Mouse (Mus musculus) bone marrow, adult 2 months (tissue): Measurements from ENCODE around the gene Nid2. TPM values are rescaled to one million over a fixed set of nuclear protein-coding genes. Genes with fewer than 3 reads are reported as not detected.
A peak's percentile ranks its signal among the peaks of the same experiment; 100 is the strongest.

Experiments
- H3K27ac ChIP-seq: fragments of 200-500 bp; 2 replicates; pipeline ENCODE4 v1.5.1; 2012; ENCODE audit warnings: low read depth, mild to moderate bottlenecking, control low read depth, inconsistent platforms, low read length; ENCODE audit not compliant: control insufficient read depth, poor library complexity, insufficient read depth
- H3K4me1 ChIP-seq: fragments of 200-500 bp; 2 replicates; pipeline ENCODE4 v1.6.1; 2011; ENCODE audit warnings: low read length; ENCODE audit not compliant: control insufficient read depth, insufficient read depth
- H3K4me3 ChIP-seq: fragments of 200-500 bp; replicated peaks from 2 replicates; pipeline ENCODE3; 2011; ENCODE audit warnings: mild to moderate bottlenecking, low read depth, low read length, control low read depth; ENCODE audit not compliant: control insufficient read depth
- CTCF ChIP-seq: fragments of 200-500 bp; IDR thresholded peaks from 2 replicates; pipeline ENCODE4 v1.5.1; 2011; ENCODE audit warnings: low read length, control low read depth; ENCODE audit not compliant: control insufficient read depth, insufficient read depth
- POLR2A ChIP-seq: fragments of 200-500 bp; IDR thresholded peaks from 2 replicates; pipeline ENCODE4 v1.6.1; 2011; ENCODE audit warnings: low read depth, mild to moderate bottlenecking, control low read depth, low read length, borderline replicate concordance; ENCODE audit not compliant: control insufficient read depth
- WGBS: fragments of 180-500 bp; shearing (Covaris S2); methylation state at CpG from one replicate; pipeline ENCODE4 v1.1.7; 2018; 5-methylcytosine and 5-hydroxymethylcytosine counted together
- polyA plus RNA-seq: library from polyadenylated mRNA; stranded (reverse); fragments of >200 nt; gene quantifications from 2 replicates; pipeline ENCODE4 v1.2.4, GENCODE M21; 2011; ENCODE audit warnings: low replicate concordance; ENCODE audit not compliant: missing spikeins, insufficient read depth, insufficient read length

Nid2 gene
- polyA plus RNA-seq, 1 experiment = 3.2 TPM

DNA sequence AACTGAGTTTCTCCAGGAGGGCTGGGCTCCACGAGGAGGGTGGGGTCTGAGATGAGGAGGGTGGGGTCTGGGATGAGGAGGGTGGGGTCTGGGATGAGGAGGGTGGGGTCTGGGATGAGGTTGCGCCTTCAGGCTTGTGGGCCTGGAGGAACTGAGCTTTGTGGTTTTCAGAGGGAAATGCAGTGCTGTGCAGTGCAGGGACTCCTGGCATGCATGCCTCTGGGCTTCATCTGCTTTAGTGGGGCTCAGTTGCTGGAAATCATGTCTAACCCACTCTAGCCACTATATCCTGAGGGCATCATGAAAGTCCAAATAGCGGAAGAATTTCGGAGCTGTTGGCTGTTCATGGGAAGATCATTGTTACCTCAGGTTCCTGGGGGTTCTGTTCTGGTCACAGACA is 52.2 kb downstream of the Nid2 start:
- WGBS = 26% methylated on average over 4 of the region's 4 CpGs
- Histone ChIP-seq H3K27ac (no peak overlapping the region), H3K4me1 (no peaks in the 10 kb centered on the region), H3K4me3 (no peak overlapping the region)
- TF ChIP-seq POLR2A (no peak), CTCF (no peak)

DNA sequence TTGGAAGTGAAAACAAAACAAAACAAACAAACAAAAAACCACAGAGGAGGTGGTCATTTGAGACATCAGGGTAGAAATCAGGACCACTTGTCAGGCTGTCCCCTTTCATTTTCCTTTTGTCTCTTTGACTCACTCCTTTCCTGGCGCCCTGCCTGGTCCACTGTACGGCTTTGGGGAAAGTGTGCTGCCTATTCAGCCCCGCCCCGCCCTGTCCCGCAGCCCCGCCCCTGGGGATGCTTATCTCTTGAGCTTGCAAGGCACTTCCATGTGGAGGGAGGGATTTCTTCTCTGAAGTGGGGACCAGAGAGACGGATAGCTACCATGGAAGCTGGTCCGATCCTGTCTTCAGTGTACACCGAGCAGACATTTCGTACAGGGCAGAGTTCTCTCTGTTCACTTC is 52.6 kb downstream of the Nid2 start:
- 41% methylated on average over 10 of the region's 10 CpGs for WGBS
- H3K27ac ChIP-seq = no peak overlapping the region
- no peak for TF ChIP-seq CTCF
- TF ChIP-seq POLR2A = no peak
- H3K4me3 ChIP-seq = no peak overlapping the region
- no peaks in the 10 kb centered on the region for H3K4me1 ChIP-seq

DNA sequence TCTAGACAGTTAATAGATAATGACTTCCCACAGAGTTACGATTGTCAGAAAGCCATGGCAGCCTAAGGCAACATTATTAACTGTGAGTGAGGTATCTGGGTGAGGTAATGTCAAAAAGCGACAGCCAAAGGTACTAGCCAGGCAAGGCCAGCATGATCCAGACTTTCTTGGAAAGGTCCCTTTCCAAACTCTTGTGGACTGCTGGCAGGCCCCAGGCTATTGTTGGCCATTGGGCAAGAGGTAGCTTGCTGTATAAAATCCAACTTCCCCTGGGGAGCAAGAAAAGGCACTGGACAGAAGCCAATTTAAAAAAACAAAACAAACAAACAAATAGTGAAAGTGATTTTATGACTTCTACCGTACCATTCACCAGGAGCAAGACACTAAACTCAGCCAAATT is 56.3 kb downstream of the Nid2 start:
- Histone ChIP-seq H3K4me3 (no peak overlapping the region), H3K4me1 (no peaks in the 10 kb centered on the region), H3K27ac (no peak overlapping the region)
- no peak for TF ChIP-seq CTCF
- TF ChIP-seq POLR2A = no peak
- WGBS = 88% methylated on average over 3 of the region's 3 CpGs

DNA sequence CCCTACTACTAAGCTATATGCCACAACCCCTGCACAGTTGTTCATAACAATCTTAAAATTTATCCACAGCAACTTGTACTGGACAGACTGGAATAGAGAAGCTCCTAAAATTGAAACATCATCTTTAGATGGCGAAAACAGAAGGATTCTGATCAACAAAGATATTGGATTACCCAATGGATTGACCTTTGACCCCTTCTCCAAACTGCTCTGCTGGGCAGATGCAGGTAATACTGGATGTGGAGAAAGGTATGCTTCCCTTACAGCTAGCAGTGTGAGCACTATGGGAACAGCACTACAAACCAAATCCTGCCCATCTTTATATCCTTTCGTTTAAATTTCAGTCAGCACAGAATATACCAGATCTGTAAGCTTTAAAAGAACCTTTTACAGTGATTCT is 56.8 kb downstream of the Nid2 start:
- 81% methylated on average over 2 of the region's 2 CpGs for WGBS
- no peaks in the 10 kb centered on the region for H3K4me1 ChIP-seq
- no peak for TF ChIP-seq CTCF
- no peak for TF ChIP-seq POLR2A
- no peak overlapping the region for H3K4me3 ChIP-seq
- no peak overlapping the region for H3K27ac ChIP-seq

DNA sequence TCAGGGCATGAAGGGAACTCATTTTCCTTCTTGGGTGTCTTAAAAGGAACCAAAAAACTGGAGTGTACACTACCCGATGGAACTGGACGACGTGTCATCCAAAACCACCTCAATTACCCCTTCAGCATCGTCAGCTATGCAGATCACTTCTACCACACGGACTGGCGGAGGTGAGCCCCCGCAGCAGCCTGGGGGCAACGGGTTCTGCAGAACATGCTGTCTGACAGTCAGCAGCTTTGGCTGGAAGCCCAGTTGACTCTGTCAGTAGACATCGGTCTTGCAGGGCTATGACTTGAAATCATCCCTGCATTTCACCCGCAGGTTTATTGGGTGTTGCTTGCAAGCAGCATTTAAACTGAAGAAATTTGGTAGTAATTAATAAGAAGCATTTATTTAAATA is 58.9 kb downstream of the Nid2 start:
- Histone ChIP-seq H3K4me1 (no peaks in the 10 kb centered on the region), H3K4me3 (no peak overlapping the region), H3K27ac (no peak overlapping the region)
- TF ChIP-seq POLR2A (no peak), CTCF (no peak)
- 77% methylated on average over 10 of the region's 10 CpGs for WGBS

DNA sequence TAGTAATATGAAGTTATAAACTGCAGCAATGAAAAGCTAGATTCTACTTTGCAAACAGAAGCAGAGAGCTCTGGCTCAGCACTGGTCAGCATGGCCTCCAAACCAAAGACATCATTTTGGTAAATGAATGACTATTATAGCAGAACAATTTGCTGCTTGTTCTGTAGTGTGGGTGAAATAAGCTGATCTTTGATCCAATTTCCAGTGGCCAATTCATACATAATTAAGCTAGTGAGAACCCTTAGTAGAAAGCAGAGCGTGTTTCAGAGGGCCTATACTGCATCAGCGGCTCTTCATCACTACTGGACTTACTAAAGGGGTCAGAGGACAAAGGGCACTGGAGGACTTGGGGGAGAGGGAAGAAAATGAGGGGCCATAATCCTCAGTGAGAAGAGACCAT is 62.0 kb downstream of the Nid2 start:
- no peak overlapping the region for H3K4me3 ChIP-seq
- TF ChIP-seq POLR2A (no peak), CTCF (no peak)
- H3K4me1 ChIP-seq = no peaks in the 10 kb centered on the region
- 84% methylated on average over 2 of the region's 2 CpGs for WGBS
- H3K27ac ChIP-seq = no peak overlapping the region

DNA sequence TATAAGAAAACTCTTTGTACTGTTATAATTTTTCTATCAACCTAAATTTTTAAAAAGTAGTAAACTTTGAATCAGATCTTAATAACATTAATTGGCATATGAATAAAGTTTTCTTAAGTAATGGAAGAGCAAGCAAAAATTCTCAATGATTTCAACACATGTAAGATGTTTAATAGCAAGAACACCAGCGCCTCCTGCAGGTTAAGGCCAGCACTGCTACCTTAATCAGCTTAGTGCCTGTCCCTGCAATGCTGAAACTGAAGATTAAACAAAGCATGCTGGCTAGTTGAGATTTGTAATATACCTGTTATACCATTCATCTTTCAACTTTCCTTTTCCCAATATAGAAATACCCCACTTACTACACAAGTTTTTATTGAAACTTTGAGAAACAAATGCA is 66.9 kb downstream of the Nid2 start:
- TF ChIP-seq CTCF (peak; percentile 69), POLR2A (no peak)
- Histone ChIP-seq H3K4me1 (no peaks in the 10 kb centered on the region), H3K4me3 (no peak overlapping the region), H3K27ac (no peak overlapping the region)
- WGBS = 2% methylated on average over 1 of the region's 1 CpGs

DNA sequence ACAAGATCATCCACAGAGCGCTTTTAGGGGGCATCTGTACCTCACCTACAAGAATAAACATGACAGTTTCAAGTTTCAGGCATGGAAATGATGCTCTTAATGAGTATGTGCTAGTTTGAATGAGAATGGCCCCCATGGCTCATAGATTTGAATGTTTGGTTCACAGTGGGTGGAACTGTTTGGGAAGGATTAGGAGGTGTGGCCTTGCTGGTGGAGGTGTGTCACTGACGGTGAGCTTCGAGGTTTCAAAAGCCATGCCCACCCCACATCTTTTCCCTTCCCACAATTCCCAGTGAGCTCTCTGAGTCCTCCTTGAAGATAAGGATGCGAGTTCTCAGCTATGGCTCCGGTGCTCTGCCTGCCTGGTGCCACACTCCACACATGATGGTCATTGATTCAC is 70.6 kb downstream of the Nid2 start:
- Histone ChIP-seq H3K4me1 (no peaks in the 10 kb centered on the region), H3K4me3 (no peak overlapping the region), H3K27ac (no peak overlapping the region)
- TF ChIP-seq CTCF (no peak), POLR2A (no peak)
- 93% methylated on average over 5 of the region's 5 CpGs for WGBS

DNA sequence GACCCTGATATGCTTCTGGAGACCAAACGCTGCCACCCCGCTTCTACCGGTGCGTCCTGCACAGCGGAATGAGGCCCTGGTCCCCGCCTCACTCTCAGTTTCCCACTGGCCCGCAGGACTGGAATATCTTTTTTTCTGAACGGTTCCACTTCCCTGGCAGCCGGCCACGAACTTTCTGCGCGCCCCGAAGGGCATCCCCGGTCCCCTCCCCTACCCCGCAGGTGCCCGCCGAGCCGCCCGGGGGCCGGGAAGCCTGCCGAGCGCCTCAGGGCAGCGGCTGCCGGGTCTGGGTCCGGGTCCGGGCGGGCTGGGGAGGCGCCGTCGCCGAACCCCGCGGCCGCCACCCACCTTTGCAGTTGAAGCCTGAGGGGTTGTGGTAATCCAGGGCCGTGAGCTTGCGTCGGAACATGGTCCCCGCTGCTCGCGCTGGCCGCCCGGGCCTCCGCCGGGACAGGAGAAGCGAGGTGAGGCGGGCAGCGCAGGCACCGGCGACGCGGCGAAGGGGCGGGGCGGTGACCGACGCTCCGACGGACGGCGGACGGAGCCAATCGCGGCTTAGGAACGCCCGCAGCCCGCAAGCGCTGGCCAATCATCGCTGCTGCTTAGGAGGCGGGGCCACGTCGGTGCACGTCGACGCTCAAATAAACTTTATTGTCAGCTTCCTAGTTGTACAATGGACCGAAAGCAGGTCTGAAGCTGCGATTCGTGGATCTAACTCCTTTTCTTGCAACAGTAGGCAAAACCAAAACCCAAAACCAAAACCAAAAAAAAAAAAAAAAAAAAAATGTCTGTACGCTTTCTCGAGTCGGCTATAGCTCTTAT is 72.5 kb downstream of the Nid2 start, which contains the start of gene Rtraf:
Gene Rtraf, minus strand, starts transcription at position 504 of the 822 bp plus-strand sequence.
- H3K4me1 ChIP-seq = no peaks in the 10 kb centered on the region
- under 1% methylated on average over 80 of the region's 80 CpGs for WGBS
- H3K27ac ChIP-seq = peak within 1 kb of the TSS; percentile 78
- H3K4me3 ChIP-seq = peak within 1 kb of the TSS; percentile 66
- TF ChIP-seq CTCF (no peak; the same call in 1 of the 2 replicates), POLR2A (peak; percentile 68; the same call in 1 of the 2 replicates)
